Mouse (Mus musculus): ENCODE measurements around the gene Aox1. TPM values are rescaled to one million over a fixed set of nuclear protein-coding genes. Genes with fewer than 3 reads are reported as not detected.
"Not testable (repeated sequence)": the region's sequence is repeated elsewhere in the genome, so short reads cannot be mapped to it uniquely, and the experiment has no call there.

The Aox1 gene
- 0.06 and 0.07 TPM in 2 replicates for polyA plus RNA-seq (2016; fragmentation: Nextera tagmentation; extraction: Ambion mirVana)

- ATAC-seq, result peak; percentile 73
- H3K27me3 ChIP-seq (replicated peaks), result no peaks in the 10 kb centered on the region
- H3K4me3 ChIP-seq, result peak within 1 kb of the TSS; percentile 36
- H3K9ac ChIP-seq, result peak within 1 kb of the TSS; percentile 22; the same call in 1 of the 2 replicates
- H3K4me1 ChIP-seq, result peaks cover 43% of the 10 kb centered on the region
- peak within 1 kb of the TSS; percentile 71 for H3K4me2 ChIP-seq
- H3K27ac ChIP-seq, result 0 out of 2 replicates have a peak within 1 kb of the TSS, but pooled peaks have one; percentile 13
- peaks cover 10% of the 10 kb centered on the region for H3K36me3 ChIP-seq
- WGBS (ENCODE audit: insufficient replicate concordance), result 5% methylated on average over 12 of the region's 12 CpGs
- no peaks in the 10 kb centered on the region for H3K9me3 ChIP-seq (replicated peaks)
Measured at GRCm38 (mm10) chr1:58029636-58030117, at the start of gene Aox1. Gene Aox1 (plus strand): TSS chr1:58029931.

GRCm38 (mm10) chr1:57989052-57989600, 40.6 kb upstream of the Aox1 start:
- Histone ChIP-seq H3K9ac (no peak overlapping the region), H3K4me1 (no peaks in the 10 kb centered on the region), H3K4me2 (no peak overlapping the region), H3K27me3 (replicated peaks) (no peaks in the 10 kb centered on the region), H3K36me3 (no peaks in the 10 kb centered on the region), H3K4me3 (no peak overlapping the region), H3K9me3 (replicated peaks) (no peaks in the 10 kb centered on the region), H3K27ac (no peak overlapping the region)
- 57% methylated on average over 6 of the region's 6 CpGs for WGBS (ENCODE audit: insufficient replicate concordance)
- ATAC-seq, result no peak

GRCm38 (mm10) chr1:57991277-57991676, 38.5 kb upstream of the Aox1 start:
- H3K4me2 ChIP-seq, result no peak overlapping the region
- WGBS (ENCODE audit: insufficient replicate concordance), result 61% methylated on average over 2 of the region's 2 CpGs
- H3K9ac ChIP-seq, result no peak overlapping the region
- peaks cover under 1% of the 10 kb centered on the region; the same call in 1 of the 2 replicates for H3K4me1 ChIP-seq
- H3K4me3 ChIP-seq, result no peak overlapping the region
- no peaks in the 10 kb centered on the region for H3K27me3 ChIP-seq (replicated peaks)
- no peak for ATAC-seq
- no peak overlapping the region for H3K27ac ChIP-seq
- no peaks in the 10 kb centered on the region for H3K36me3 ChIP-seq
- H3K9me3 ChIP-seq (replicated peaks), result no peaks in the 10 kb centered on the region

- Histone ChIP-seq H3K4me3 (peak within 1 kb of the TSS; percentile 93), H3K4me1 (peaks cover 25% of the 10 kb centered on the region), H3K36me3 (peaks cover 17% of the 10 kb centered on the region), H3K27ac (peak within 1 kb of the TSS; percentile 89), H3K4me2 (peak within 1 kb of the TSS; percentile 90), H3K27me3 (replicated peaks) (no peaks in the 10 kb centered on the region), H3K9me3 (replicated peaks) (no peaks in the 10 kb centered on the region), H3K9ac (peak within 1 kb of the TSS; percentile 93)
- ATAC-seq, result peak; percentile 94
- whole genome bisulfite sequencing (ENCODE audit: insufficient replicate concordance), result 5% methylated on average over 30 of the region's 30 CpGs
Measured at GRCm38 (mm10) chr1:57995432-57996132, 34.1 kb upstream of the Aox1 start, which contains the start of gene Sgo2a. Gene Sgo2a (plus strand): TSS chr1:57995971.

- peak overlapping the region; percentile 93 for H3K9ac ChIP-seq
- peak overlapping the region; percentile 90 for H3K4me2 ChIP-seq
- H3K4me3 ChIP-seq, result peak overlapping the region; percentile 93
- H3K36me3 ChIP-seq, result peaks cover 22% of the 10 kb centered on the region
- peaks cover 25% of the 10 kb centered on the region for H3K4me1 ChIP-seq
- peak overlapping the region; percentile 89 for H3K27ac ChIP-seq
- no peaks in the 10 kb centered on the region for H3K27me3 ChIP-seq (replicated peaks)
- peak; percentile 88 for ATAC-seq
- no peaks in the 10 kb centered on the region for H3K9me3 ChIP-seq (replicated peaks)
- WGBS (ENCODE audit: insufficient replicate concordance), result under 1% methylated on average over 29 of the region's 29 CpGs
Measured at GRCm38 (mm10) chr1:57996133-57996615, 33.6 kb upstream of the Aox1 start.

GRCm38 (mm10) chr1:57998146-57998545, 31.6 kb upstream of the Aox1 start:
- Histone ChIP-seq H3K9me3 (replicated peaks) (no peaks in the 10 kb centered on the region), H3K9ac (peak overlapping the region; percentile 12; the same call in 1 of the 2 replicates), H3K36me3 (peaks cover 36% of the 10 kb centered on the region), H3K4me2 (peak overlapping the region; percentile 90), H3K27ac (no peak overlapping the region), H3K4me1 (peaks cover 25% of the 10 kb centered on the region), H3K27me3 (replicated peaks) (no peaks in the 10 kb centered on the region), H3K4me3 (no peak overlapping the region; the same call in 1 of the 2 replicates)
- WGBS (ENCODE audit: insufficient replicate concordance), result 72% methylated on average over 3 of the region's 3 CpGs
- no peak for ATAC-seq

- H3K27me3 ChIP-seq (replicated peaks); H3K9ac ChIP-seq; H3K9me3 ChIP-seq (replicated peaks); H3K4me2 ChIP-seq; ATAC-seq; H3K27ac ChIP-seq; H3K4me1 ChIP-seq; H3K4me3 ChIP-seq: not testable (repeated sequence)
- WGBS (ENCODE audit: insufficient replicate concordance), result 85% methylated on average over 7 of the region's 7 CpGs
- peaks cover 66% of the 10 kb centered on the region for H3K36me3 ChIP-seq
Measured at GRCm38 (mm10) chr1:58006388-58006787, 23.3 kb upstream of the Aox1 start.

- H3K4me1 ChIP-seq, result no peaks in the 10 kb centered on the region
- no peak for ATAC-seq
- no peak within 1 kb of the TSS for H3K27ac ChIP-seq
- H3K27me3 ChIP-seq (replicated peaks), result no peaks in the 10 kb centered on the region
- no peaks in the 10 kb centered on the region for H3K9me3 ChIP-seq (replicated peaks)
- H3K9ac ChIP-seq, result no peak within 1 kb of the TSS
- H3K4me2 ChIP-seq, result no peak within 1 kb of the TSS
- H3K36me3 ChIP-seq, result peaks cover 83% of the 10 kb centered on the region
- no peak within 1 kb of the TSS for H3K4me3 ChIP-seq
- WGBS (ENCODE audit: insufficient replicate concordance), result 94% methylated on average over 7 of the region's 7 CpGs
Measured at GRCm38 (mm10) chr1:58018856-58019255, 10.9 kb upstream of the Aox1 start, which contains the start of gene Kctd18. Gene Kctd18 (minus strand): TSS chr1:58018956.

GRCm38 (mm10) chr1:58027707-58028106, 2.0 kb upstream of the Aox1 start:
- WGBS (ENCODE audit: insufficient replicate concordance), result 23% methylated on average over 7 of the region's 7 CpGs
- ATAC-seq, result peak; percentile 57; the same call in 1 of the 2 replicates
- Histone ChIP-seq H3K9ac (peak overlapping the region; percentile 22; the same call in 1 of the 2 replicates), H3K4me2 (peak overlapping the region; percentile 52), H3K9me3 (replicated peaks) (no peaks in the 10 kb centered on the region), H3K4me1 (peaks cover 43% of the 10 kb centered on the region), H3K27ac (0 out of 2 replicates have a peak overlapping the region, but pooled peaks have one; percentile 22), H3K4me3 (peak overlapping the region; percentile 7; the same call in 1 of the 2 replicates), H3K36me3 (peaks cover 27% of the 10 kb centered on the region), H3K27me3 (replicated peaks) (no peaks in the 10 kb centered on the region)

GRCm38 (mm10) chr1:58030156-58030871, 583 bp downstream of the Aox1 start:
- no peak overlapping the region for H3K27ac ChIP-seq
- H3K4me3 ChIP-seq, result peak overlapping the region; percentile 36
- no peak for ATAC-seq
- WGBS (ENCODE audit: insufficient replicate concordance), result 32% methylated on average over 13 of the region's 13 CpGs
- H3K9me3 ChIP-seq (replicated peaks), result no peaks in the 10 kb centered on the region
- peaks cover 43% of the 10 kb centered on the region for H3K4me1 ChIP-seq
- H3K4me2 ChIP-seq, result peak overlapping the region; percentile 71
- H3K9ac ChIP-seq, result peak overlapping the region; percentile 22; the same call in 1 of the 2 replicates
- no peaks in the 10 kb centered on the region for H3K27me3 ChIP-seq (replicated peaks)
- H3K36me3 ChIP-seq, result peaks cover 5% of the 10 kb centered on the region; the same call in 1 of the 2 replicates

- Histone ChIP-seq H3K27me3 (replicated peaks) (no peaks in the 10 kb centered on the region), H3K9ac (no peak overlapping the region), H3K4me1 (peaks cover 43% of the 10 kb centered on the region), H3K4me3 (no peak overlapping the region), H3K4me2 (no peak overlapping the region), H3K36me3 (0 out of 2 replicates have a peak, but pooled peaks cover 1% of the 10 kb centered on the region), H3K27ac (no peak overlapping the region), H3K9me3 (replicated peaks) (no peaks in the 10 kb centered on the region)
- 53% methylated on average over 10 of the region's 10 CpGs for WGBS (ENCODE audit: insufficient replicate concordance)
- ATAC-seq, result no peak
Measured at GRCm38 (mm10) chr1:58031160-58031769, 1.5 kb downstream of the Aox1 start.

Measured in liver, embryonic 12.5 days (tissue).